Mouse (Mus musculus) layer of hippocampus, adult 2 months (tissue): ENCODE results near the gene Brdt. TPM values are rescaled to one million over a fixed set of nuclear protein-coding genes. Genes with fewer than 3 reads are reported as not detected.

ENCODE experiments used
- DNase-seq, 2 experiments: peaks; one replicate each; pipeline ENCODE4 v3.0.0; 2022; ENCODE audit warnings: low spot score in 2 of 2
- H3K27ac ChIP-seq: fragments of 200-600 bp; 2 replicates; pipeline ENCODE4 v1.8.1; 2022
- H3K4me3 ChIP-seq: fragments of 200-600 bp; 2 replicates; pipeline ENCODE4 v1.8.1; 2022; ENCODE audit warnings: mild to moderate bottlenecking
- CTCF ChIP-seq: fragments of 200-600 bp; conservative IDR thresholded peaks from 2 replicates; pipeline ENCODE4 v1.8.1; 2022; ENCODE audit warnings: antibody characterized with exemption, mild to moderate bottlenecking, moderate library complexity
- long read RNA-seq, 2 experiments: library from polyadenylated mRNA; stranded (forward); transcript quantifications; one replicate each; pipeline ENCODE4 v2.0.0; 2021; ENCODE audit warnings: borderline mapping rate in 2 of 2
- total RNA-seq, 2 experiments: library from RNA; stranded (reverse); gene quantifications; 2 replicates each; pipeline ENCODE4 v1.2.3; 2021

Brdt gene
- 10 to 100 TPM; 16.2 to 17.3 TPM for total RNA-seq
- long read RNA-seq, experiment 1, partial matches to known transcripts: 0 of 4 reads
- long read RNA-seq, experiment 1, other reads (novel, unspliced or antisense): 4 of 4 reads
- long read RNA-seq, experiment 2, partial matches to known transcripts: 0 of 2 reads
- long read RNA-seq, experiment 2, other reads (novel, unspliced or antisense): 2 of 2 reads

DNA sequence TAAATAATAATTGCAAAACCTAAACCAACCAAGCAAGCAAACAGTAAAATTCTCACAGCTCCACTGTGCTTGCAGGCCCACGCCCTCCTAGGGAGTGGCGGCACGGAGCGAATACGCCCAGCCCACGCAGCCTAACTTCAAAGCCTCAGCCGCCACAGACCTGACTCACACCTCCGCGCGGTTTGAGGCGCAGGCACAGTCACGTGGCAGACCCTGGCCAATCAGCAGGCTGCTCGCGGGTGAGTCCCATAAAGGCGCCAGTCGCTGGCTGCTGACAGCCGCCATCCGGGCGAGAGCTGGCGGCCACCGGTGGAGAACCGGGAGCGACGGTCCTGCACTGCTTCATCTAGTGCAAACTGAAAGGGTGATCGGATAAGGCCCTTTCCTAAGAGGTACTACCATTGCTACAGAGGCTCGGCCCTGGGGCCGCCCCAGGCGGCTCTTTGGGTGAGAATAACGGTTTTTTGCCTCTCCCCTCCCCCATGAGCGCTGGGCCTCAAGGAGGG is at the start of gene Brdt:
TSS of gene Brdt (plus strand) at position 244 of the 506 bp plus-strand sequence.
- no peak for DNase-seq
- no peak for TF ChIP-seq CTCF
- no peak within 1 kb of the TSS for H3K4me3 ChIP-seq
- no peak within 1 kb of the TSS for H3K27ac ChIP-seq

DNA sequence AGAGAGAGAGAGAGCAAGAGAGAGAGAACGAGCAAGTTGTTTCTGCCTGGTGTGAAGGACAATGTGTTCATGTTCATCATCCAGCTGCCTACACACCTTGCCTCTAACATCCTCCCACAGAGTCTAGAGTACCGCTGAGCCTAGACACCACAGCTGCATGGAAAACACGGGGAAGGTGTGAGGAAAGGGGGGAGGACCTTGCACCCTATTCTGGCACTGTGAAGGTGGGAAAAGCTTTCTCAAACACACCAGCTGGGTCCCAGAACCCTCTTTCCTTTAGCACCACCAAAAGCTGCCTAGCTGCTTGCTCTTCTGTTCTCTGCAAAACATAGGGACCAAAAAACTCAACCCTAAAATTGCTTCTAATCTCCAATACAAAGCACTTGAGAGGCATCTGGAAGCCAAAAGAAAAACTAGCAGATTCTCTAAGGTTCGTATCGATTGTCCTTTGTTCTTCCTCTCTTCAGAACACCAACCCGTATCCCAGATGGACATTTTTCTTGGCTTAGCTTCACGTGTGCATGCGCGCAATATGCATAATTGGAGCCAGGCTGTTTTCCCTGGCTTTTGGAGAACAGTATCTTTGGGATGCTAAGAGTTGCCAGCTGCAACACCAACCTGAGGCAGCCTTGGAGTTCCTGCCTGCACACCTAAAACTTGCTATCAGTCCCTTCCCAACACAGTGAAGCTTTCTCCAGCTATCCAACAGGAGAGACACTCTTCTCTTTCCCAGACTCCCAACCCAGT is 48.2 kb upstream of the Brdt start:
- H3K27ac ChIP-seq: peak overlapping the region; percentile 82
- peak in 1 of 2 experiments; percentile 39 for DNase-seq
- TF ChIP-seq CTCF: no peak
- no peak overlapping the region for H3K4me3 ChIP-seq

DNA sequence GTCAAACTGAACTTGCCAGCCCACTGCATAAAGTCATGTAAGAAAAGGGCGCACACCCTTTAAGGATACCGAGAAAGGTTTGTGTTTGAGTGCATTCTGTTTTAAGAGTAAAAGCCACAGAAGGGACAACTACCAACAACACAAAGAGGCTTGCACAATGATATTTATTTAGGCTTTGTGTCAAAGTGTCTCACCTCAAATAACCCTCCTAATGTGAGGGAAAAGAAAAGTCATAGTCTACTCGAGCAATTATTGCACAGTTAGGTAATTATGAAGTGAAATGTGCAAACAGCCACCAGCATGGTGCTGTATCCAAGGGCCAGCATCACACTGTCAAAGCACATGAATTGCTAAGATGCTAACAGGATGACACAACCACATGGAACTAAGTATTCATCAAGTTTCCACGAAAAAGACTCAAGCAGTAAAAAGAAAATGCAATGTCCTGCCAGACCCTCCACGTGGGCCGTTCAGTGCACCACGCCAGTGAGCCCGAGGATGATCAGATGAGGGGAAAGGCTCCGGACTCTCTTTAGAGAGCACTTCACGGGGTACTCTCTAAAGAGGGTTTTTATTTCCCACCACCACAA is 46.9 kb upstream of the Brdt start:
- DNase-seq: no peak
- Histone ChIP-seq H3K27ac (peak overlapping the region; percentile 82), H3K4me3 (no peak overlapping the region)
- no peak for TF ChIP-seq CTCF

DNA sequence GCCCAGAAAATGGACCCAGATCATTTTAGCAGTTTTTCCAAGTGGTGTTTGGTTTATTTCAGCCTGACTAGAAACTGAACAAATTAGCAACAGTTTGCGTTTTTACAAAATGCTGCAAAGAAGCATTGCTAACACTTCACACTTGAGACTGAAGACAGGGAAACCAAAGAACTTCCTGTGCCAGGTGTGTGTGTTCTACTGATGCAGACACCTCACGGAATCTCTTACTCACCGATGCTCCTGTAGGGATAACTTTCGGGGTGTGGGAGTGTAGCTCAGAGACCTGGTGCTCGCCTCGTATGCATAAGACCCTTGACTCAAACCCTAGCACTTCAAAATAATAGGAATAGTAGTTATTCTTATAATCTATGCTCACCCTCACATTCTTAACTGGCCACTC is 45.4 kb upstream of the Brdt start:
- no peak for DNase-seq
- no peak overlapping the region for H3K27ac ChIP-seq
- no peak overlapping the region for H3K4me3 ChIP-seq
- TF ChIP-seq CTCF: no peak

DNA sequence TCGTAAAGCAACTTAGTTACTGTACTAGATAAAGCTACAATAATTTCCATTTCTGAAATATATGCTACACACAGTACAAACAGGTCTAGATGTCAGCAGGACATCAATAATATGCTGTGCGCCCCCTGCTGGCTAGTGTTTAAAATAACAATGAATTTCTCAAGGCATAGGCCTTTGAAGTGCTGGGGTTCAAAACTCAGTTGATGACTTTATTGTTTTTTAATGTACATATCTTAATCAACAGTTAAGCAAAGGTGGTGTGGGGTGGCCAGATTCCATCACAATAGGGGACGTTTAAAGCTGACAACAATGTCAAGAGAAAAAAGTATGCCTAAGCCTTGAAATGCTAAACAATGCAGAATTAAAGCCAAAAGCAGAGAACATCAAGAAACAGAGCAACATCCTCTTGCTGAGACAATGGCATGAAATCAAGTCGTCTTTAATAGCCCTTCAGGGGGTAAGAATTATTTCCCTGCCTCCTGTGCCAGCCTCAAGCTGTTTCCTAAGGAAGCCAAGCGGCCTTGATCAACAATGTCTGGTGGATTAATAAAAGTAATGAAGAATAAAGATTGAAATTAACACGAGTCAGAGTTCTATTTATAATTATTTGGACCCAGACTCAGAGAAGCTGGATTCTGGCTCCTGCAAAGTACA is 43.6 kb upstream of the Brdt start:
- peak; percentile 87 for TF ChIP-seq CTCF
- DNase-seq: peak; percentile 30 to 76
- peak overlapping the region; percentile 90 for H3K4me3 ChIP-seq
- H3K27ac ChIP-seq: peak overlapping the region; percentile 94

DNA sequence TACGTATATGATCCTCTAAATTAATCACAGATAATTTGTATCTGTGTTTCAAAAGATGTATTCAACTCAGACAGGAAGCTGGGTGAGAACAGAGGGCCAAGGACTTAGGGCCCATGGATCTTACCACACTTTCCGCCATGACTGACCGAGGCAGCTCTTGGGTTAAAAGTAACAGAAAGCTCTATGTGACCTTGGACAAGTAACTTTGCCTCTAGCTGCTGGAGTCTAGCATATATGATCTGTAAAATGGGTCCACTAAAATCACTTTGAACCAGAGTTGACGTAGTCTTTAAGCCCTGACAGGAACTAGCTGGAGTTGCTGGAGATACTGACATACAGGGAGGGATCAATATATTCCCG is 43.1 kb upstream of the Brdt start:
- no peak for TF ChIP-seq CTCF
- H3K27ac ChIP-seq: peak overlapping the region; percentile 94

DNA sequence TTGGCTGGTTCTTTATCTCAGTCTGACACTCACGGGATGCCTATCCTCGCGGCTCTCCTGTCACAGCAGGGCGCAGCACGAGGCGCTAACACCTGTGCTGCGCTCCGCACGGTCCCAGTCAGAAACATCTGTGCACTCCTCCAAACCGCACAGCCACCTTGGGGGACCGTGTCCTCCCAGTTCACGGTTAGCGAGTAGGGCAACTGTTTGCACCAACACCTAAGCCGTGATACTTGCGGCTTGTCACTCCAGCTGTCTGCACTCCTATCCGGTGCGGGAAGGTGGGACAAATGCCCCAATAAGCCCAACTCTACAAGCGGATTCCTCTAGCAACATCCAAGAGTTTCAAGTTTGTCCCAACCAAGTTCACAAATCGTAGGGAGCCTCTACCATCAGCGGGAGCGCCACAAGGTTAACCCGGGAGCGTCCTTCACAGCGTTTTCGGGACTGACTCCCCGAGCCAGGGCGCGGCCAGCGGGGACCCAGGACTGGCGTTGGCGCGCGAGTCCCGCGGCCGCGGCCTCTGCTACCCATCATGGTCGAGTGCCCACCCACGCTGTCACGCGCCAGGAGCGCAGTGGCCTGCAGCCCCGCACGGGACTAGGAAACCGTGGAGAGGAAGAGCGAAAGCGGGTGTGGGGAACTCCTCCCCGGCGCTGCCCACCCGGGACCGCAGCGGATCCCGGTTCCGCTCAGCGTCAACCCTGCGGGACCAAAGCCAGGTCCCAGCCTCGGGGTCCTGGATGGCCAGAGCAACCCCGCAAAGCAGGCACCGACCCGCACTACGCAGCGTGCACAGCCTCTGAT is 42.3 kb upstream of the Brdt start:
- Histone ChIP-seq H3K27ac (peak overlapping the region; percentile 94), H3K4me3 (peak overlapping the region; percentile 90)
- no peak for TF ChIP-seq CTCF
- no peak for DNase-seq

More for the DNA sequence above, 43.1 kb upstream of the Brdt start:
- peak overlapping the region; percentile 90 for H3K4me3 ChIP-seq
- no peak for DNase-seq

DNA sequence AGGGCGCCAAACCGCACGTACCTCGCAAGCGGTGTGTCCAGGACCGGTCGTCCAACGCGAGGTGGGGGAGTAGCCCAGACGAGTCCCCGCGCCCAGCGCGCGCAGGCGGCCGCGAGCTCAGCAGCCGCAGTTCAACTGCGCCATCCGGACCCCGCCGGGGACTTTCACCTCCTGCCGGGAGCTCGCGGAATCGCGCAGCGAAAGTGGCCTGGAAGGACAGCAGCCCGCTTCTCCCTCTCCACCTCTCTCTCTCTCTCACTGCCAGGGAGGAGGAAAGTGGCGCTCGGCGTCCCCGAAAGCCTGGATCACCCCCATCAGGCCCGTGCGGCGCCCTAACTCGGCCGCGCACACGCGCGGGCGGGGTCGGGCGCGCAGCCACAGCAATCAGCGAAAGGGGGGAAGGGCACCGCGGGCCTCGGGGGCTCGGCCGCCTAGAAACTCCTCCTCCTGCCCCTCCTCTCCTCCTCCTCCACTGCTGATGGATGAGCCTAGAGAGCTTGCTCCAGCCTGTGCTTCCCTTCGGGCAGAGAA is 41.7 kb upstream of the Brdt start, which contains the start of gene Tgfbr3:
TSS of gene Tgfbr3 (minus strand) at position 396 of the 531 bp plus-strand sequence.
- TF ChIP-seq CTCF: peak; percentile 73
- peak; percentile 82 for DNase-seq
- H3K27ac ChIP-seq: peak within 1 kb of the TSS; percentile 94
- H3K4me3 ChIP-seq: peak within 1 kb of the TSS; percentile 90

DNA sequence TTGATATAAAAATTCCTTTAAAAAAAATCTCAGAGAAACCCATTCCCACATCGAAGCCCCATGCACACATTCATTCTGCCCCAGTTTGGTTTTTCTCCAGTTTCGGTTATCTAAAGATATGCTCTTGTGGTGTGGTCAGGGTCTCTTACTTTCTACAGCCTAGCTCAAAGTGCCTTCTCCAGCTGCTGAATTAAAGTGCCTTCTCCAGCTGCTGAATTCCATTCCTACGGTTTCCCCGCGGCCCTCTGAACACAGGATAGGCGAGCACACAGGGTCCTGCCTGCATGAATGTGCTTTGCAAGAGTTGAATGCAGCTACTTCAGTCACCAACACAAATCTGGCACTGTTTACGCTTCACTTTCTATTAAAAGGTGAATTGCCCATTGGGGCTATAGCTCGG is 41.0 kb upstream of the Brdt start:
- peak overlapping the region; percentile 90 for H3K4me3 ChIP-seq
- TF ChIP-seq CTCF: no peak
- 0 out of 2 replicates have a peak overlapping the region, but pooled peaks have one; percentile 29 for H3K27ac ChIP-seq

DNA sequence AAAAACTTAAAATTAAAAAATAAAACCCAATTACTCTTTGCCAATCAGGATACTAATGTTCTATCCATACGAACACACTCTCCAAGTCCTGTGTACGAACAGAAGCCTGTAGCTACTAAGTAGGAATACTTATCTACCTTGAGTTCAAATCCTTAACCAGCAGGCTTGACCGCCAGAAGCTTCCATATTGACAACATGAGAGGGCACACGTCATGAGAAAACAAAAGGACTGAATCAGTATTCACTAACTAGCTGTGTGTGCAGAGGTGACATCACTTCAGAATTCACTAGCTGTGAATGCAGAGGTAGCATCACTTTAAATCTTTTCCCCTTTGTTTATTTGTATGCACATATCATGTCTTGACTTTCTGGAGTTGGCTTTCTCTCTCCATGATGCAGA is 36.9 kb upstream of the Brdt start:
- TF ChIP-seq CTCF: no peak
- Histone ChIP-seq H3K4me3 (no peak overlapping the region), H3K27ac (no peak overlapping the region)
- DNase-seq: no peak

More for the DNA sequence above, 41.0 kb upstream of the Brdt start:
- DNase-seq: no peak

DNA sequence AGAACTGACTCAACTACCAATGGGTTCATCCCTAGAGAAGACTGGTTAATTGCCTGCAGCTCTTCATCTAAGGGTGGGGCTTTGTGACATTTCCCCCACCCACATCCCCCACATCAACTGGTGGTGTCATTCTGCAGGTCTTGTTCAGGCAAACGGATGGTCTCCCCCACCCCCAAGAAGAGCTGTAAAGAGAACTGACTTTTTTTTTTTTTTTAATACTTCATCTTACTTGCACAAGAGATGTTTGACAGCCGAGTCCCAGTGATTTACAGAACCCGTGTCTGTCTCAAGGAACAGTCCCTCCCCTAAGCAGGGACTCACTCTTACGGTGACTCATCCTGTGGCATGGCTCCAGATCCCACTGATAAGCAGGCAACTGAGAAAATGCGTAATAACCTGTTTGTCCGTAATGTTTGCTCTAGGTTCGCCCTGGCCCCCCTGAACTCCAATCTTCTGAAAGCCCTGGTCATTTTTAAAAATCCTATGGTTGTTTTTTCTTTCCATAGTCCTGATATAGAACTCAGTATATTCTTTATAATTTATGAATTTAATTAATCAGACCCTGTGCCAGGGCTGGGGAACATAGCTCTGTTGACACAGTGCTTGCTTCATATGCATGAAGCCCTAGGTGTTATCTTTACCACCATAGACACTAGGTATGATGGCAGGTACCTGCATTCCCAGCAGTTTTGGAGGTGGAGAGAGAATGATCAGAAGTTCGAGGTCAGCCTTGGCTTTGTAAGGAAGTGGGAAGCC is 35.7 kb upstream of the Brdt start:
- no peak overlapping the region for H3K27ac ChIP-seq
- TF ChIP-seq CTCF: no peak
- no peak for DNase-seq
- no peak overlapping the region for H3K4me3 ChIP-seq
